Mouse (Mus musculus) midbrain, embryonic 13.5 days (tissue): ENCODE data around the gene Sfxn1. TPM values are rescaled to one million over a fixed set of nuclear protein-coding genes. Genes with fewer than 3 reads are reported as not detected.

Experiments
- ATAC-seq: fragments of 200-750 bp; cut with Nextera tagmentation; 2 replicates; pipeline ENCODE4 v1.8.0; 2017; ENCODE audit warnings: mild to moderate bottlenecking, moderate TSS enrichment, moderate library complexity
- H3K27ac ChIP-seq: fragments of 300-500 bp; sonication (generic); 2 replicates; pipeline ENCODE4 v1.5.1; 2015; ENCODE audit warnings: inconsistent platforms, mild to moderate bottlenecking, moderate library complexity
- H3K27me3 ChIP-seq: fragments of 300-500 bp; sonication (generic); 2 replicates; pipeline ENCODE4 v1.6.1; 2015; ENCODE audit warnings: mild to moderate bottlenecking, inconsistent platforms
- H3K36me3 ChIP-seq: fragments of 300-500 bp; sonication (generic); 2 replicates; pipeline ENCODE4 v1.6.1; 2015; ENCODE audit warnings: mild to moderate bottlenecking, inconsistent platforms
- H3K4me1 ChIP-seq: fragments of 300-500 bp; sonication (generic); replicated peaks from 2 replicates; pipeline ENCODE4 v1.6.1; 2015; ENCODE audit warnings: inconsistent platforms
- H3K4me2 ChIP-seq: fragments of 300-500 bp; sonication (generic); replicated peaks from 2 replicates; pipeline ENCODE4 v1.6.1; 2015; ENCODE audit warnings: moderate library complexity, mild to moderate bottlenecking, inconsistent platforms
- H3K4me3 ChIP-seq: fragments of 300-500 bp; sonication (generic); replicated peaks from 2 replicates; pipeline ENCODE4 v1.5.1; 2015; ENCODE audit warnings: mild to moderate bottlenecking, inconsistent platforms
- H3K9ac ChIP-seq: fragments of 300-500 bp; sonication (generic); replicated peaks from 2 replicates; pipeline ENCODE4 v1.6.1; 2015; ENCODE audit warnings: mild to moderate bottlenecking, inconsistent platforms
- H3K9me3 ChIP-seq: fragments of 300-500 bp; sonication (generic); 2 replicates; pipeline ENCODE4 v1.6.1; 2016; ENCODE audit warnings: mild to moderate bottlenecking, inconsistent platforms
- WGBS: fragments of 180-500 bp; shearing (Covaris S2); methylation state at CpG from one replicate; pipeline ENCODE4 v1.1.7; 2015; 5-methylcytosine and 5-hydroxymethylcytosine counted together
- polyA plus RNA-seq: library from polyadenylated mRNA; unstranded; fragments of >200 nt; fragmentation: Nextera tagmentation; extraction: Ambion mirVana; gene quantifications from 2 replicates; pipeline ENCODE4 v1.2.1, GENCODE M21; 2015

Sfxn1 gene
- polyA plus RNA-seq = 82.2 and 86.3 TPM in 2 replicates

DNA sequence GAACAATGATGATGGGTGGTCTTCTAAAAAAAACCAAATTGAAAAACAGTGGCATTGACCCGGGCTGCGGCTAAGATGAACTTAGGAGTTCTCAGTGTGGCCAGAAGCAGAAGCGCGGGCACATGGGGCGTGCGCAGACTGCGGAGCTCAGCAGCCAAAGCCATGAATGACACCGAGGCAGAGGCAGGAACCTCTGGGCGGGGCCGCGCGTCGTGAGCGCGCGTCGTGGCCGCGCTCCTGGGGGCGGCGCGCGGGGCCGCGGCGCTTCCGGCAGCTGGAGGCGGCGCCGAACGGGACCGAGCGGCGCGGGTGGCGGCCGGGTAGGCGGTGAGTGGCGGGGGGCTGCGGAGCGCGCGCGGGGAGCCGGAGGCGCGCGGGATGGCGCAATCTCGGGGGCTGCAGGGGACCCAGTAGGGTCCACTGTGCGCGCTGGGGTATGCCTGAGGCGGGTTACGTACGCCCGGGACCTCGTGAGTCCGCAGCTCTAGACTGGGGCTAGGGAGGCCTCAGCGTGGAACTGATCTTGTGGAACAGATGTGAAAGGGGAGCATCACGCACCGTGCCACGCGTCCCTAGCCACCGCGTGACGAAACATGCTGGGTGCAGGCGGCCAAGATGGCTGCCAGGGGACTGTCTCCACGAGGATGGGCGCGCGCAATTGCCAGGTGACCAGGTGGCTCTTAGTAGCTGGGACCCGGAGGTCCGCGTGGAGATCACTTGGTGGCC is at the start of gene Sfxn1:
Gene Sfxn1, plus strand, starts transcription at position 264 of the 726 bp plus-strand sequence.
- peaks cover 4% of the 10 kb centered on the region; the same call in 1 of the 2 replicates for H3K36me3 ChIP-seq
- H3K4me1 ChIP-seq = peaks cover 32% of the 10 kb centered on the region
- H3K9ac ChIP-seq = peak within 1 kb of the TSS; percentile 87
- H3K27ac ChIP-seq = peak within 1 kb of the TSS; percentile 82
- no peaks in the 10 kb centered on the region for H3K27me3 ChIP-seq
- H3K4me3 ChIP-seq = peak within 1 kb of the TSS; percentile 71
- ATAC-seq = peak; percentile 94
- 1% methylated on average over 73 of the region's 74 CpGs for WGBS
- peak within 1 kb of the TSS; percentile 68 for H3K4me2 ChIP-seq
- H3K9me3 ChIP-seq = no peaks in the 10 kb centered on the region

DNA sequence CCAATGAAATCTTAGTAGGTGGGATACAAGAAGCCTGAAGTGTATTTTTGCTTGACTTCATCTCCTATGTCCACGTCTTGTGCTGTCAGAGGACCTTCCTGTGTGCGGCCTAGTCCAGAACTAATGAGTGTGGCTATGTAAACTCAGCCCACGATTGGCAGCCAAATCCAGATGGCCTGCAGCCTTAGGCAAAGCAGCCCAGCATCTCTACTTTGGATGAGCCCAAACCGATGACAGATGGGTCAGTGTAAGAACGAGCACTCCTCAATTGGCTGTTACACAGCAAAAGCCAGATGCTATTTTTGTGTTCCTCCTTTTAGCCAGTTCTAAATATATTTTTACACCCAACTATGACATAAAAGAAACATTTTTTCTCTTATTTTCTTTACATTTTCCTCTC is 48.4 kb upstream of the Sfxn1 start:
- H3K27ac ChIP-seq = no peak overlapping the region

GRCm38 (mm10) chr13:54027079-54027478 is 44.6 kb upstream of the Sfxn1 start:
- WGBS = 85% methylated on average over 7 of the region's 7 CpGs
- H3K4me1 ChIP-seq = no peaks in the 10 kb centered on the region
- H3K27ac ChIP-seq = no peak overlapping the region
- no peak overlapping the region for H3K4me3 ChIP-seq
- H3K36me3 ChIP-seq = no peaks in the 10 kb centered on the region
- H3K9me3 ChIP-seq = no peaks in the 10 kb centered on the region
- no peak overlapping the region for H3K4me2 ChIP-seq
- no peak overlapping the region for H3K9ac ChIP-seq
- no peaks in the 10 kb centered on the region for H3K27me3 ChIP-seq
- ATAC-seq = no peak

More for the DNA sequence above, 48.4 kb upstream of the Sfxn1 start:
- no peak for ATAC-seq
- H3K27me3 ChIP-seq = no peaks in the 10 kb centered on the region
- no peaks in the 10 kb centered on the region for H3K36me3 ChIP-seq
- 80% methylated on average over 5 of the region's 5 CpGs for WGBS
- H3K9me3 ChIP-seq = no peaks in the 10 kb centered on the region
- H3K4me2 ChIP-seq = no peak overlapping the region
- H3K4me1 ChIP-seq = no peaks in the 10 kb centered on the region
- H3K4me3 ChIP-seq = no peak overlapping the region
- H3K9ac ChIP-seq = no peak overlapping the region

DNA sequence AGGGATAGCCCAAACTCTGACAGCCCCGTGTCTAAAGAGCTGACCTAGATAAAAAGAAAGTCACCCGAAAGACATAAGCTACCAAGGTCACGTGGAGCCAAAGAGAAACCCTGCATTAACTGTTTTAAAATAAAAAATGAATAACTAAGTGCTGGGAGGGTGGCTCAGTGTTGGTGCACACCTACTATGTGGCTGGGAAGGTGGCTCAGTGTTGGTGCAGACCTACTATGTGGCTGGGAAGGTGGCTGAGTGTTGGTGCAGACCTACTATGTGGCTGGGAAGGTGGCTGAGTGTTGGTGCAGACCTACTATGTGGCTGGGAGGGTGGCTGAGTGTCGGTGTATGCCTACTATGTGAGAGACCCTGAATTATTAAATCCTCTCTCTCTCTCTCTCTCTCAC is 38.0 kb upstream of the Sfxn1 start:
- no peak for ATAC-seq
- no peaks in the 10 kb centered on the region for H3K36me3 ChIP-seq
- 75% methylated on average over 4 of the region's 4 CpGs for WGBS

GRCm38 (mm10) chr13:54035541-54035940 is 36.1 kb upstream of the Sfxn1 start:
- H3K9me3 ChIP-seq = no peaks in the 10 kb centered on the region
- 64% methylated on average over 1 of the region's 1 CpGs for WGBS
- H3K4me2 ChIP-seq = no peak overlapping the region
- no peak overlapping the region for H3K9ac ChIP-seq
- H3K27me3 ChIP-seq = no peaks in the 10 kb centered on the region
- no peak overlapping the region for H3K4me3 ChIP-seq
- no peak for ATAC-seq
- no peak overlapping the region for H3K27ac ChIP-seq
- H3K36me3 ChIP-seq = no peaks in the 10 kb centered on the region
- no peaks in the 10 kb centered on the region for H3K4me1 ChIP-seq

More for the DNA sequence above, 38.0 kb upstream of the Sfxn1 start:
- H3K27me3 ChIP-seq = no peaks in the 10 kb centered on the region
- no peak overlapping the region for H3K4me3 ChIP-seq
- no peak overlapping the region for H3K27ac ChIP-seq
- H3K4me1 ChIP-seq = no peaks in the 10 kb centered on the region
- no peak overlapping the region for H3K9ac ChIP-seq
- H3K9me3 ChIP-seq = no peaks in the 10 kb centered on the region
- H3K4me2 ChIP-seq = no peak overlapping the region

DNA sequence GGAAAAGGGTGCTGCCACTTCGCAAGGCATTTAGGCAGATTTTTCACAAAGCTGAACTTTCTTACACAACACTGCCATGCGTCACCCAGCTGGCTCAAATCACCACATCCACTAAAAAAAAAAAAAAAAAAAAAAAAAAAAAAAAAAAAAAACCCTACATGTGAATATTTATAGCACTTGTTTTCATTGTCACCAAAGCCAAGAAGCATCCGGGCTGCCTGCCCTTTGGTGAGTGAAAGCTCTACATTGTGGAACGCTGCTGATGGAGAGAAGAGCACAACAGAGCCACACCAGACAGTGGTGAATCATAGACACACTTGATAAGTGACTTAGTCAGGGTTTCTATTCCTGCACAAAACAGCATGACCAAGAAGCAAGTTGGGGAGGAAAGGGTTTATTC is 33.7 kb upstream of the Sfxn1 start:
- no peak overlapping the region for H3K4me2 ChIP-seq
- H3K36me3 ChIP-seq = no peaks in the 10 kb centered on the region
- no peaks in the 10 kb centered on the region for H3K4me1 ChIP-seq
- no peak for ATAC-seq
- no peaks in the 10 kb centered on the region for H3K9me3 ChIP-seq
- no peak overlapping the region for H3K4me3 ChIP-seq
- no peaks in the 10 kb centered on the region for H3K27me3 ChIP-seq
- no peak overlapping the region for H3K27ac ChIP-seq
- WGBS = 83% methylated on average over 4 of the region's 4 CpGs
- no peak overlapping the region for H3K9ac ChIP-seq

DNA sequence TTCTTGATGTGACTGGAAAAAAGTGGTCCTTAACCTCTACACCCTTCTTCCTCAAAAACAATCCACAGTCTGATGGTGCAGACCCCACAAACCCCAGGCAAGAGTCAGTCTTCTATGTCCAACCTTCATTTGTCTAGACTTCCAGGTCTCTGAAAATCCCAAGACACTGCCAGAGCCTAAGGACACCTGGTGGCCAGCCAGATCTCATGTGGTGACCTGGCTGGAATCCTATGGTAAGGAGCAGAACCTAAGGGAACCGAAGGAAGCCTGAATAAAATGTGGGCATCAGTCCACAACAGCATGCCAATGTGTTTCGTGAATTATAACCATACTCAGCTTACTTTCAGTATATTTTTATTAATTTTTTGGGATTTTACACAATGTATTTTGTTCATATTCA is 31.4 kb upstream of the Sfxn1 start:
- Histone ChIP-seq H3K36me3 (no peaks in the 10 kb centered on the region), H3K4me2 (no peak overlapping the region), H3K9ac (no peak overlapping the region), H3K27me3 (0 out of 2 replicates have a peak, but pooled peaks cover 3% of the 10 kb centered on the region), H3K27ac (no peak overlapping the region), H3K9me3 (no peaks in the 10 kb centered on the region), H3K4me1 (no peaks in the 10 kb centered on the region), H3K4me3 (no peak overlapping the region)
- 92% methylated on average over 2 of the region's 2 CpGs for whole genome bisulfite sequencing
- no peak for ATAC-seq

- 0 out of 2 replicates have a peak, but pooled peaks cover 19% of the 10 kb centered on the region for H3K4me1 ChIP-seq
- H3K27me3 ChIP-seq = peaks cover 8% of the 10 kb centered on the region
- no peak overlapping the region for H3K9ac ChIP-seq
- no peak overlapping the region for H3K27ac ChIP-seq
- no peaks in the 10 kb centered on the region for H3K36me3 ChIP-seq
- WGBS = 52% methylated on average over 7 of the region's 7 CpGs
- H3K4me2 ChIP-seq = no peak overlapping the region
- no peaks in the 10 kb centered on the region for H3K9me3 ChIP-seq
- ATAC-seq = peak; percentile 68; the same call in 1 of the 2 replicates
- no peak overlapping the region for H3K4me3 ChIP-seq
Observed at GRCm38 (mm10) chr13:54048679-54049352, 22.9 kb upstream of the Sfxn1 start.

DNA sequence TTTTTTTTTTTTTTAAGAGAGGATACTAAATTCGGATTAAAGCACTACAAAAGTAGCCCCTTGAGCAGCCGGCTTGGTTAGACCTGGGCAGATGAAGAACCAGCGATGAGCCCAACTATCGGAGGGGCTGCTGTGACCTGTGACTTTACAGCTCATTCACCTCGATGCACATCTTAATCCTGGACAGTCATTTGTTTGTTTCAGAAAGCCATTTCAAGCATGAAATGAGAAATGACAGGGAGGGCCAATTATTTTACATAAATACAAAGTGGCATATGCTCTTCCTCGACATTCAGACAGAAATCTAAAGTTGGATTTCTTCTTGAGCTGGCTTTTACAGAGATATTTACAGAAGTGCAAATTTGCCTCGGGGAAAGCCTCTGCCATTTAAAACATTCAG is 20.0 kb upstream of the Sfxn1 start:
- no peaks in the 10 kb centered on the region for H3K36me3 ChIP-seq
- H3K27me3 ChIP-seq = peaks cover 31% of the 10 kb centered on the region
- no peak overlapping the region for H3K9ac ChIP-seq
- H3K4me1 ChIP-seq = peaks cover 29% of the 10 kb centered on the region
- H3K4me2 ChIP-seq = peak overlapping the region; percentile 2; the same call in 1 of the 2 replicates
- H3K27ac ChIP-seq = no peak overlapping the region
- no peak for ATAC-seq
- WGBS = 25% methylated on average over 7 of the region's 7 CpGs
- H3K4me3 ChIP-seq = no peak overlapping the region
- no peaks in the 10 kb centered on the region for H3K9me3 ChIP-seq

DNA sequence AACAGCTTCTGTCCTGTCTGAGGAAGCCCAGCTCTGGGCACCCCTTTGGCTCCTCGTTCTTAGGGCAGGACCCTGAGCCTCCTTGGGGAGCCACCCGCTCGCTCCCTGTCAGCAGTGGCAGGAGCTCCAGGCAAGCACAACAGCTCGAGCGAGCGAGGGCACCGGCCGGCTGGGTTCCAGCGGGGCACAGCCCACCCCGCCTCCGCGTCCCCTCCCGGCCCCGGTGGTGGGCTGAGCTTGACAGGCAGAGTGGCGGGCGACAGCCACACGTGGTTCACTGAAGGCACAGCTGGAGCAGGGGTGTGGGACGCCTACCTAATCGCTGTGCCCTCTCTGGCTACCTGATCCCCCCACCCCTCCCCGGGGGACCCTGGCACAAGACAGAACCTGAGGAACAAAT is 16.7 kb upstream of the Sfxn1 start:
- peak overlapping the region; percentile 46 for H3K4me3 ChIP-seq
- ATAC-seq = peak; percentile 79
- H3K4me2 ChIP-seq = peak overlapping the region; percentile 93
- H3K27ac ChIP-seq = no peak overlapping the region
- H3K36me3 ChIP-seq = no peaks in the 10 kb centered on the region
- H3K4me1 ChIP-seq = peaks cover 22% of the 10 kb centered on the region
- peaks cover 36% of the 10 kb centered on the region for H3K27me3 ChIP-seq
- 2% methylated on average over 20 of the region's 20 CpGs for WGBS
- peak overlapping the region; percentile 63 for H3K9ac ChIP-seq
- H3K9me3 ChIP-seq = no peaks in the 10 kb centered on the region

DNA sequence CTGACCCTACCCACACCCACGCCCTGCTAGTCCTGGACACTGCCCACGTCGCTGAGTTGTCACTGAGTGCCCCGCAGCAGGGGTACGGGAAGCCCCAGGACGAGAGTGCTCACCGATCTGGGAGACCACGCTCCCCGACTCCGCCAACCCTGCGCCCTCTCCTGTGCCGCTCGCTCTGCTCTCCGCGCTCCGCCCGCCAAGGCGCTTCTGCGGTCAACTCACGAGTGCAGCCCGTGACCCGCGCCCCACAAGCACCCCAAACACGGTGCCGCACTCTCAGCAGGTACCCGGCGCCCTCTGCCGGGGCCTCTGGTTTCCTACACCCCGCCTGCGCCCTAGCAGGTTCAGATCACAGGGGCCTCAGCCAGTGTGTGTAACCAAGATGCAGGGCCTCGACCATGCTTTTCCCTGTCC is 16.2 kb upstream of the Sfxn1 start, which contains the start of gene Drd1:
Gene Drd1, minus strand, starts transcription at position 258 of the 414 bp plus-strand sequence.
- Histone ChIP-seq H3K4me1 (peaks cover 19% of the 10 kb centered on the region), H3K9me3 (no peaks in the 10 kb centered on the region), H3K4me3 (peak within 1 kb of the TSS; percentile 46), H3K27ac (no peak within 1 kb of the TSS), H3K4me2 (peak within 1 kb of the TSS; percentile 93), H3K9ac (peak within 1 kb of the TSS; percentile 63), H3K27me3 (peaks cover 36% of the 10 kb centered on the region), H3K36me3 (no peaks in the 10 kb centered on the region)
- peak; percentile 89 for ATAC-seq
- under 1% methylated on average over 31 of the region's 31 CpGs for WGBS

- no peak overlapping the region for H3K9ac ChIP-seq
- 88% methylated on average over 3 of the region's 3 CpGs for WGBS
Observed at GRCm38 (mm10) chr13:54062068-54062467, 9.6 kb upstream of the Sfxn1 start.

More at GRCm38 (mm10) chr13:54062068-54062467, 9.6 kb upstream of the Sfxn1 start:
- peaks cover 22% of the 10 kb centered on the region for H3K27me3 ChIP-seq
- no peaks in the 10 kb centered on the region for H3K4me1 ChIP-seq
- no peaks in the 10 kb centered on the region for H3K9me3 ChIP-seq
- no peak overlapping the region for H3K4me2 ChIP-seq
- H3K27ac ChIP-seq = no peak overlapping the region
- H3K4me3 ChIP-seq = no peak overlapping the region
- no peak for ATAC-seq
- no peaks in the 10 kb centered on the region for H3K36me3 ChIP-seq
